Mouse (Mus musculus) hindbrain, embryonic 12.5 days (tissue): ENCODE results near the gene 2810004N23Rik. TPM values are rescaled to one million over a fixed set of nuclear protein-coding genes. Genes with fewer than 3 reads are reported as not detected.

Source experiments
- ATAC-seq: fragments of 200-750 bp; cut with Nextera tagmentation; 2 replicates; pipeline ENCODE4 v1.8.0; 2017; ENCODE audit warnings: moderate TSS enrichment; ENCODE audit not compliant: low FRiP score
- H3K27ac ChIP-seq: fragments of 300-500 bp; sonication (generic); 2 replicates; pipeline ENCODE4 v1.5.1; 2016; ENCODE audit warnings: mild to moderate bottlenecking
- H3K27me3 ChIP-seq: fragments of 300-500 bp; sonication (generic); 2 replicates; pipeline ENCODE4 v1.6.1; 2016; ENCODE audit warnings: mild to moderate bottlenecking
- H3K36me3 ChIP-seq: fragments of 300-500 bp; sonication (generic); 2 replicates; pipeline ENCODE4 v1.6.1; 2016; ENCODE audit warnings: mild to moderate bottlenecking
- H3K4me1 ChIP-seq: fragments of 300-500 bp; sonication (generic); 2 replicates; pipeline ENCODE4 v1.6.1; 2016
- H3K4me2 ChIP-seq: fragments of 300-500 bp; sonication (generic); replicated peaks from 2 replicates; pipeline ENCODE4 v1.6.1; 2016; ENCODE audit warnings: mild to moderate bottlenecking
- H3K4me3 ChIP-seq: fragments of 300-500 bp; sonication (generic); 2 replicates; pipeline ENCODE4 v1.5.1; 2016; ENCODE audit warnings: mild to moderate bottlenecking
- H3K9ac ChIP-seq: fragments of 300-500 bp; sonication (generic); 2 replicates; pipeline ENCODE4 v1.6.1; 2016; ENCODE audit warnings: mild to moderate bottlenecking, moderate library complexity
- H3K9me3 ChIP-seq: fragments of 300-500 bp; sonication (generic); replicated peaks from 2 replicates; pipeline ENCODE4 v1.6.1; 2016; ENCODE audit warnings: mild to moderate bottlenecking
- WGBS: fragments of 180-500 bp; shearing (Covaris S2); methylation state at CpG from one replicate; pipeline ENCODE4 v1.1.7; 2016; 5-methylcytosine and 5-hydroxymethylcytosine counted together
- polyA plus RNA-seq: library from polyadenylated mRNA; unstranded; fragments of >200 nt; fragmentation: Nextera tagmentation; extraction: Ambion mirVana; gene quantifications from 2 replicates; pipeline ENCODE4 v1.2.1, GENCODE M21; 2016

2810004N23Rik gene
- polyA plus RNA-seq, 1 experiment from 2014 or later: 43.9 TPM

DNA sequence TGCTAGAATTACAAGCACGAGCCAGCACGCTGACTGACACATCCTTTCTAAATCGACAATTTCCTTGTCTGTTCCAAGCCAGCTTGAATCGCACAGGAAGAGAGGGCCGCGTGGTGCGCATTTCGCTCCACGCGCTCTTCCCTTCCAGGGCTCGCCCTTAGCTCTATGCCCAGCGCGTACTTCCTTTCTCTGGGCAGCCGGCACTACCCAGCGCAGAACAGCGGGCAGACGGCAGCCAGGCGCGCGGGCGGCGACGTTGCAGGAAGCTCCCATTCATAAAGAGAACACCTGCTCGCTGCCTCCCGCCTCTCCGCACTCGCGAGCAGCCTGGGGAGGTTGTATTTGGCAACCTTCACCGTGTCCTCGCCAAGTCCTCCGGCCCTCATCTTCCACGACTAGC lies 70.7 kb downstream of the 2810004N23Rik start:
- H3K4me1 ChIP-seq: peaks cover 49% of the 10 kb centered on the region
- peak; percentile 49 for ATAC-seq

DNA sequence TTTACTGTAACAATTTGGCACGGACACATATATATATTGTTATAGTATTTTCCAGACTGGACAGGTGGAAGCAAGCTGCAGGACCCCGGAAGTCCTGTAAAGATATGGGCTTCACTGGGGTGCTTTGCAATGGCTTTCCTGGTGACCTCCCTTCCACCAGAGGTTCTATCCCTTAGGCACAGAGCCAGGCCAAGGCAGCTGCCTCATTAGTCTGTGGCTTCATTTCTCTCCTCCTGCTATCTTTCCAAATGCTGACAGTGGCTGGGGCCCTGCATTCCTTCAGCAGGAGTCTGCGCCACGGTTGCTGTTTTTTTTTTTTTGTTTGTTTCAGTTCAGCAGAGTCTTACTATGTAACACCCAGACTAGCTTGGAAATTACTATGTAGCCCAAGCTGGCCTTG lies 71.2 kb downstream of the 2810004N23Rik start:
- peak overlapping the region; percentile 95 for H3K27ac ChIP-seq
- H3K4me2 ChIP-seq: peak overlapping the region; percentile 96
- H3K27me3 ChIP-seq: peaks cover 53% of the 10 kb centered on the region
- H3K9ac ChIP-seq: peak overlapping the region; percentile 81; the same call in 1 of the 2 replicates
- peak overlapping the region; percentile 67 for H3K4me3 ChIP-seq
- no peaks in the 10 kb centered on the region for H3K9me3 ChIP-seq
- peaks cover 44% of the 10 kb centered on the region for H3K4me1 ChIP-seq
- no peaks in the 10 kb centered on the region for H3K36me3 ChIP-seq
- no peak for ATAC-seq
- WGBS: 41% methylated on average over 4 of the region's 4 CpGs

More for the DNA sequence above, 70.7 kb downstream of the 2810004N23Rik start:
- no peaks in the 10 kb centered on the region for H3K36me3 ChIP-seq
- WGBS: 2% methylated on average over 32 of the region's 32 CpGs
- H3K27me3 ChIP-seq: peaks cover 49% of the 10 kb centered on the region
- peak overlapping the region; percentile 95 for H3K27ac ChIP-seq
- peak overlapping the region; percentile 81 for H3K9ac ChIP-seq
- H3K9me3 ChIP-seq: no peaks in the 10 kb centered on the region
- H3K4me3 ChIP-seq: peak overlapping the region; percentile 67
- H3K4me2 ChIP-seq: peak overlapping the region; percentile 96

DNA sequence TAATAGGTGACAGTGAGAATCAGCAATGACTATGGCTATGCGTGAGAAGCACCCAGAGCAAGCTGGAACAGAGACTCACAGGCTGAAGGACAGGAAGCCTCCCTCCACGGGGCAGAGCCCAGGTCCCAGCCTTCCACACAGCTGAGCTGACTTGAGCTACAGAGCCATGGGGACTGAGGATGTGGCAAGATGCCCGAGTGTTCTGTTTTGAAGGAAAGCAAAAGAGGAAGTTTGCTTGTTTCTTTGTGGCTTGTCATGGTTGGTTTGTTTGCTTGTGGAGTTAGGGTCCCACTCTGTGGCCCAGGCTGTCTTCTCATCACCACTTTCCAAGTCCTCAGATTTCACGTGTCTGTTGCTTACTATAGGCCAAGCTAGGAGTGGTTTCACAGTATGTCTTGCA lies 72.2 kb downstream of the 2810004N23Rik start:
- Histone ChIP-seq H3K4me1 (peaks cover 34% of the 10 kb centered on the region), H3K4me3 (no peak overlapping the region), H3K36me3 (no peaks in the 10 kb centered on the region), H3K27ac (no peak overlapping the region), H3K27me3 (peaks cover 52% of the 10 kb centered on the region), H3K4me2 (no peak overlapping the region), H3K9me3 (no peaks in the 10 kb centered on the region), H3K9ac (no peak overlapping the region)
- 74% methylated on average over 4 of the region's 4 CpGs for WGBS
- no peak for ATAC-seq

Other genes with a start within 250 kb of the 2810004N23Rik start
- gene 2310022B05Rik, start 199.8 kb downstream of the 2810004N23Rik start, polyA plus RNA-seq: 26.6 and 31.2 TPM in 2 replicates
- 61.4 and 62.2 TPM in 2 replicates for gene Ttc13, start 141.1 kb downstream of the 2810004N23Rik start, polyA plus RNA-seq
- 33.4 and 37.7 TPM in 2 replicates for gene Arv1, start 141.0 kb downstream of the 2810004N23Rik start, polyA plus RNA-seq
- gene Fam89a, start 111.3 kb downstream of the 2810004N23Rik start, polyA plus RNA-seq: 5.1 and 6.0 TPM in 2 replicates
- 11.9 and 13.2 TPM in 2 replicates for gene Trim67, start 70.0 kb downstream of the 2810004N23Rik start, polyA plus RNA-seq
- 103 and 107 TPM in 2 replicates for gene Gnpat, start 87 bp downstream of the 2810004N23Rik start, polyA plus RNA-seq
- gene Exoc8, start 34.6 kb upstream of the 2810004N23Rik start, polyA plus RNA-seq: 17.2 and 18.8 TPM in 2 replicates
- gene Sprtn, start 34.8 kb upstream of the 2810004N23Rik start, polyA plus RNA-seq: 15.2 and 17.0 TPM in 2 replicates
- 17.3 and 17.5 TPM in 2 replicates for gene Egln1, start 86.2 kb upstream of the 2810004N23Rik start, polyA plus RNA-seq
- 141 and 145 TPM in 2 replicates for gene Tsnax, start 149.9 kb upstream of the 2810004N23Rik start, polyA plus RNA-seq
- 2.7 and 2.8 TPM in 2 replicates for gene Disc1, start 191.1 kb upstream of the 2810004N23Rik start, polyA plus RNA-seq